Comparison of ENCODE assay signal across 19 mouse cellular contexts in the genomic region with DNA sequence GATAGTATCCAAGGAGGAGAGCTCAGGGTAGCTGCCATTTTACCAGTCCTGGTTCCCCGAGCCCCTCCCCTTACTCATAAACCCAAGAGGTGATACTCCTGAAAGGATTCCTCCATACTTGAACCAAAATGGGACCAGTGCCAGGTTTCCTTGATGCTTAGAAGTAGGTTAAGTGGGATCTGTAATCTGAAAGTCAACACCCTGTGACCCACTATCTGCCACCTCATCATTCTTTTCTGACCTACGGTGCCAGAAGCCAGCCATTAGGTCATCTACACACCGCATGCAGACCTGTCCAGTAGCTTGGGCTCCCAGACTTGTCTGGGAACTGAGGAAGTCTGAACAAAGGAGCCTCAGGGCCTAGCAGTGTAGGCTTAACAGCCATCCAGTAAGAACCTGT.
"Had no signal": no experiment of that assay in that cellular context is flagged by ENCODE, and none has a peak within 500 bp of the region (broad histone marks: within the 10 kb centered on the region; RNA-seq: fewer than 3 reads in every experiment).

No protein-coding gene starts in this region.

- DNase-seq: lung, postnatal 14 days; midbrain, embryonic 14.5 days; retina, postnatal 1 day; right cerebral cortex, adult 18-20 months; right cerebral cortex, postnatal 25 days; right cerebral cortex, postnatal 4 days; spleen, adult 18-20 months; thymus, adult 18-20 months; thymus, postnatal 14 days; thymus, postnatal 36 days had no signal

- H3K4me2 ChIP-seq: liver, embryonic 12.5 days; lung, embryonic 15.5 days; midbrain, embryonic 12.5 days; neural tube, embryonic 13.5 days; neural tube, embryonic 15.5 days had no signal

- H3K4me3 ChIP-seq: liver, embryonic 12.5 days; lung, embryonic 15.5 days; midbrain, embryonic 10.5 days; midbrain, embryonic 12.5 days; myocyte; neural tube, embryonic 13.5 days; neural tube, embryonic 15.5 days had no signal

- ATAC-seq: liver, embryonic 12.5 days; midbrain, embryonic 16.5 days had no signal

- H3K9me3 ChIP-seq: liver, embryonic 12.5 days; lung, embryonic 15.5 days; midbrain, embryonic 10.5 days; midbrain, embryonic 12.5 days; neural tube, embryonic 13.5 days; neural tube, embryonic 15.5 days had no signal

- H3K4me1 ChIP-seq: liver, embryonic 12.5 days; lung, embryonic 15.5 days; neural tube, embryonic 15.5 days had no signal

- H3K36me3 ChIP-seq: midbrain, embryonic 10.5 days; midbrain, embryonic 12.5 days had no signal

- H3K27me3 ChIP-seq: liver, embryonic 12.5 days; lung, embryonic 15.5 days; neural tube, embryonic 15.5 days had no signal

- H3K27ac ChIP-seq: liver, embryonic 12.5 days; liver, embryonic 14.5 days; lung, embryonic 15.5 days; midbrain, embryonic 10.5 days; midbrain, embryonic 12.5 days; neural tube, embryonic 13.5 days; neural tube, embryonic 15.5 days had no signal

- H3K9ac ChIP-seq: liver, embryonic 12.5 days; liver, embryonic 14.5 days; lung, embryonic 15.5 days; midbrain, embryonic 12.5 days; neural tube, embryonic 13.5 days; neural tube, embryonic 15.5 days had no signal
